Comparison of ENCODE assay signal across 8 mouse cellular contexts in genomic region chr11:60700320-60701185, GRCm38 (mm10). TPM values are rescaled to one million over a fixed set of nuclear protein-coding genes. Genes with fewer than 3 reads are reported as not detected.
A peak's percentile ranks its signal among the peaks of the same experiment; 100 is the strongest.
DNase-seq lines count a peak whose midpoint lies in the region; ATAC-seq and TF ChIP-seq lines count a peak whose summit lies in the region.

No protein-coding gene starts in this region.

- 0 out of 2 replicates have a peak, but pooled peaks cover 3% of the 10 kb centered on the region for H3K27me3 ChIP-seq in heart, embryonic 12.5 days (replicated peaks)
- H3K27me3 ChIP-seq in limb, embryonic 14.5 days (ENCODE audit: control insufficient read depth, insufficient read depth, low read length), result no peaks in the 10 kb centered on the region
- H3K27me3 ChIP-seq in neural tube, embryonic 14.5 days (ENCODE audit: control insufficient read depth, insufficient read depth, low read length), result no peaks in the 10 kb centered on the region

- H3K4me3 ChIP-seq in heart, embryonic 12.5 days, result peak overlapping the region; percentile 89
- H3K4me3 ChIP-seq in limb, embryonic 14.5 days (replicated peaks; ENCODE audit: low read length), result peak overlapping the region; percentile 71
- H3K4me3 ChIP-seq in neural tube, embryonic 14.5 days (ENCODE audit: low read depth, low read length), result peak overlapping the region; percentile 86

- peak overlapping the region; percentile 96 for H3K4me2 ChIP-seq in heart, embryonic 12.5 days
- peak overlapping the region; percentile 87 for H3K4me2 ChIP-seq in limb, embryonic 14.5 days (replicated peaks; ENCODE audit: low read depth, low read length, severe bottlenecking)
- peak overlapping the region; percentile 93 for H3K4me2 ChIP-seq in neural tube, embryonic 14.5 days (ENCODE audit: low read depth, low read length)

- 25% methylated on average over 12 of the region's 12 CpGs for WGBS in heart, embryonic 12.5 days
- WGBS in limb, embryonic 14.5 days, result 31% methylated on average over 12 of the region's 12 CpGs
- WGBS in neural tube, embryonic 14.5 days, result 22% methylated on average over 12 of the region's 12 CpGs

- H3K9me3 ChIP-seq in heart, embryonic 12.5 days (replicated peaks), result no peaks in the 10 kb centered on the region
- H3K9me3 ChIP-seq in limb, embryonic 14.5 days (ENCODE audit: control insufficient read depth, low read length), result no peaks in the 10 kb centered on the region
- H3K9me3 ChIP-seq in neural tube, embryonic 14.5 days (ENCODE audit: control insufficient read depth, low read length), result no peaks in the 10 kb centered on the region

- peak; percentile 90 for DNase-seq in heart, adult 11 months
- DNase-seq in heart, postnatal 25 days (ENCODE audit: low spot score), result no peak
- peak; percentile 9 for DNase-seq in thymus, postnatal 4 days
- DNase-seq in thymus, postnatal 0 days (ENCODE audit: low spot score), result no peak
- DNase-seq in limb, embryonic 14.5 days (ENCODE audit: low spot score), result no peak
- no peak for DNase-seq in thymus, postnatal 25 days

- H3K36me3 ChIP-seq in heart, embryonic 12.5 days, result peaks cover 23% of the 10 kb centered on the region
- peaks cover 25% of the 10 kb centered on the region for H3K36me3 ChIP-seq in limb, embryonic 14.5 days (ENCODE audit: control insufficient read depth, insufficient read depth, low read length)
- H3K36me3 ChIP-seq in neural tube, embryonic 14.5 days (ENCODE audit: control insufficient read depth, insufficient read depth, low read length), result peaks cover 7% of the 10 kb centered on the region; the same call in 1 of the 2 replicates

- peaks cover 36% of the 10 kb centered on the region for H3K4me1 ChIP-seq in heart, embryonic 12.5 days (replicated peaks)
- H3K4me1 ChIP-seq in limb, embryonic 14.5 days (ENCODE audit: control insufficient read depth, insufficient read depth, low read length), result peaks cover 22% of the 10 kb centered on the region
- H3K4me1 ChIP-seq in neural tube, embryonic 14.5 days (ENCODE audit: control insufficient read depth, insufficient read depth, low read length), result peaks cover 35% of the 10 kb centered on the region

- intact Hi-C loops in heart, postnatal 25 days (cut with DNase I), result loop anchor here (5.0 kb wide), 1 partner anchor 77 kb away; the partner anchor contains the start of genes Smcr8 and Top3a

- TF ChIP-seq POLR2A in limb, embryonic 14.5 days (IDR thresholded peaks at IDR 0.05; ENCODE audit: borderline replicate concordance, extremely low read depth, insufficient read depth, insufficient read length), result no peak

- H3K9ac ChIP-seq in heart, embryonic 12.5 days, result peak overlapping the region; percentile 96
- H3K9ac ChIP-seq in limb, embryonic 14.5 days (ENCODE audit: low read depth, low read length, severe bottlenecking), result peak overlapping the region; percentile 77
- H3K9ac ChIP-seq in neural tube, embryonic 14.5 days (replicated peaks; ENCODE audit: low read depth, low read length), result peak overlapping the region; percentile 86

- peak overlapping the region; percentile 93 for H3K27ac ChIP-seq in heart, embryonic 12.5 days (ENCODE audit: poor library complexity, severe bottlenecking)
- H3K27ac ChIP-seq in limb, embryonic 14.5 days (replicated peaks; ENCODE audit: low read depth, low read length), result peak overlapping the region; percentile 84
- H3K27ac ChIP-seq in neural tube, embryonic 14.5 days (ENCODE audit: low read depth, low read length), result peak overlapping the region; percentile 87; the same call in 1 of the 2 replicates

- no peak for ATAC-seq in heart, embryonic 12.5 days (ENCODE audit: insufficient number of reproducible peaks, low FRiP score)
- ATAC-seq in limb, embryonic 14.5 days (ENCODE audit: low FRiP score, low read depth), result no peak
- ATAC-seq in neural tube, embryonic 14.5 days (ENCODE audit: low read depth), result no peak; the same call in 1 of the 2 replicates

RNA-seq across cellular contexts. Expression of gene Llgl1, which starts 1.0 kb away (rescaled TPM):
- 10 to 100 TPM; 11.4 to 12.3 TPM for total RNA-seq in heart, postnatal 25 days (2021)
- 27.0 and 29.0 TPM in 2 replicates for polyA plus RNA-seq in thymus, postnatal 0 days (2015; fragmentation: Nextera tagmentation; extraction: Ambion mirVana)
- 46.6 and 47.5 TPM in 2 replicates for polyA plus RNA-seq in heart, embryonic 12.5 days (2016; fragmentation: Nextera tagmentation; extraction: Ambion mirVana)
- polyA plus RNA-seq in limb, embryonic 14.5 days (2012; rRNA removed), result 97.9 and 141 TPM in 2 replicates
- polyA plus RNA-seq in limb, embryonic 14.5 days (2014; fragmentation: Nextera tagmentation; extraction: Ambion mirVana), result 61.6 and 69.5 TPM in 2 replicates
- polyA plus RNA-seq in neural tube, embryonic 14.5 days (2014; fragmentation: Nextera tagmentation; extraction: Ambion mirVana), result 35.6 and 42.8 TPM in 2 replicates

RNA-seq across cellular contexts. Expression of gene Flii, which starts 26.5 kb away (rescaled TPM):
- 100 to 1,000 TPM; 112 to 120 TPM for total RNA-seq in heart, postnatal 25 days (2021)
- polyA plus RNA-seq in thymus, postnatal 0 days (2015; fragmentation: Nextera tagmentation; extraction: Ambion mirVana), result 72.6 and 78.7 TPM in 2 replicates
- 87.6 and 91.6 TPM in 2 replicates for polyA plus RNA-seq in heart, embryonic 12.5 days (2016; fragmentation: Nextera tagmentation; extraction: Ambion mirVana)
- polyA plus RNA-seq in limb, embryonic 14.5 days (2012; rRNA removed), result 120 and 138 TPM in 2 replicates
- 66.3 and 70.1 TPM in 2 replicates for polyA plus RNA-seq in limb, embryonic 14.5 days (2014; fragmentation: Nextera tagmentation; extraction: Ambion mirVana)
- 52.9 and 62.7 TPM in 2 replicates for polyA plus RNA-seq in neural tube, embryonic 14.5 days (2014; fragmentation: Nextera tagmentation; extraction: Ambion mirVana)

RNA-seq across cellular contexts. Expression of gene Mief2, which starts 27.6 kb away (rescaled TPM):
- 10 to 100 TPM; 31.6 to 32.9 TPM for total RNA-seq in heart, postnatal 25 days (2021)
- polyA plus RNA-seq in thymus, postnatal 0 days (2015; fragmentation: Nextera tagmentation; extraction: Ambion mirVana), result 10.3 and 11.0 TPM in 2 replicates
- 18.5 and 20.8 TPM in 2 replicates for polyA plus RNA-seq in heart, embryonic 12.5 days (2016; fragmentation: Nextera tagmentation; extraction: Ambion mirVana)
- 18.9 and 22.2 TPM in 2 replicates for polyA plus RNA-seq in limb, embryonic 14.5 days (2012; rRNA removed)
- polyA plus RNA-seq in limb, embryonic 14.5 days (2014; fragmentation: Nextera tagmentation; extraction: Ambion mirVana), result 14.7 and 17.9 TPM in 2 replicates
- 23.1 and 25.6 TPM in 2 replicates for polyA plus RNA-seq in neural tube, embryonic 14.5 days (2014; fragmentation: Nextera tagmentation; extraction: Ambion mirVana)

Comparison
In these comparisons a context has a peak if more than half of its experiments do, and no peak if none do; other contexts are left out.
1. DNase-seq: peak in heart, adult 11 months (single experiment) and thymus, postnatal 4 days (single experiment); none in heart, postnatal 25 days (single experiment), thymus, postnatal 0 days (single experiment), limb, embryonic 14.5 days (single experiment) and thymus, postnatal 25 days (single experiment).
2. Peak in every context shown above with its lines, with median percentiles within 50 percentile points of each other: H3K27ac ChIP-seq, H3K4me2 ChIP-seq, H3K4me3 ChIP-seq and H3K9ac ChIP-seq.